Mouse (Mus musculus): Measurements from ENCODE around the gene Zic2. TPM values are rescaled to one million over a fixed set of nuclear protein-coding genes. Genes with fewer than 3 reads are reported as not detected.

The Zic2 gene
- polyA plus RNA-seq (2017; shearing (Covaris generic)) = not detected

DNA sequence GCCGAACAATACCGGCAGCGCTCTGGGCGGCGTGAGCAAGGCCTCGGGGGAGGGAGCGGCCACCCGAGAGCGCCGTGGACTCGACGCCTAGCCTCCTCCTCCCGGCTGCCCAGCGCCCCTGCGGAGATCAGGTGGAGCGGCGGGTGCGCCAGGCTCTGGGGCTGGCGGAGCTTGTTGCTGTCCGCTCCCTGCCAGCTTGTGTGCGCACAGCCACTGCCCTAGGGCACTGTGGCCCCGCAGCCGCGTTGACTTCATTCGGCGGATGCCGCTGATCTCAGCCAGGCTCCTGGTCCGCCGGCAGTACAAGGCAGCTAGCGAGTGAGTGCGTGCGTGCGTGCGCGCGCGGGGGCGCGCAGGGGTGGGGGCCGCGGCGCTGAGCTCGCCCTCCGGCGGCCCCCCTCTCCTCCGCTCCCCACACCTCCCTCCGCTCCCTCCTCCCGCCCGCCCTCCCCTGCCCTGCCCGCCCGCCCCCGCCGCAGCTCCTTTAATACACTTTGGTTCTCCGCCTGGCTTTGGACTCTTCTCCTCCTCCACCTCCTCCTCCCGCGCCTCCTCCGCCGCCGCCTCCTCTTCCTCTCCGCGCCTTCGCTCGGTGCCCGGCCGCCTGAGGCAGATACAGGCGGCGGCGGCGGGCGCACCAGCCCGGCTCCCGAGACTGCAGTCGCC lies at the start of gene Zic2:
Zic2 (plus strand) TSS at position 545 of the 666 bp plus-strand sequence.

DNA sequence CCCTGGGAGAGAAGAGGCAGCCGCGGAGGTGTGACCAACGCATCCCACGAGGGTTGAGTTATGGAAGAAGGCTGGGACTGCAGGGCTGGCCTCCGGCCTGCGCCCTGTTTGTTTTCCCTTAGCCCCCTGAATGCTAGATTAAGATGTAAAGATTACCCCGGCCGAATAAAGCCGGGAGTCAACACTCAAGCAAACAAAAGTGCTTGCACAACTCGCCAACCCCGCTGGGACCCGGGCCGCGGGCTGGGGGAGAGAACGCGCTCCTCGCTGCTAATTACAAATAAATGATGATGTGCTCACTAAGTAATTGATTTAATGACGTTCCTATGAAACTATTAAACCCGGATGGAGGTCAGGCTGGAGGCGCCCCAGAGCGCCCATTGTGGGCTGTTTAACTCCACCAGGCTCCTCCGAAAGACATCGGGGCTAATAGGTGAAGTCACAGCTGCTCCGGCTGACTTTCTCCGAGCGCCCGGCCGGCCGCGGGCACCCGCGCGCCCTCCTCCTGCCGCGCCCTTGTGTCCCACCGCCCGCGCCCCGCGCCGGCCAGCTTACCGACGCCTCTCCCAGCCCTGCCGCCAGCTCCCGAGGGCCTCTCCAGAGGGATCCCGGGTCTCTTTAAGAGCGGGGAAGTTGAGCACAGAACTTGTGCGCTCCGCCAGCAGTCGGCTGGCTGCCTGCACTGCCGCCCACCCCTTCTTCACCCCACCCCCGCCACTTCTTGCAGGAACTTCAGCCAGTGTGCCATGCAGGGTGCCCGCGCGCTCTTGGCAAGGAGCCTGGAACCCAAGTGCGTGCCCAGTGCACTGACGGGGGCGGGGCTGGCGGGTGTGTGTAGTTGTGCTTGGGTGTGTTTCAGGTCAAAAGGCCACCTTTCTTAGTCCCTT lies 24.5 kb upstream of the Zic2 start, which contains the start of gene Gm5089:
Gm5089 (minus strand) TSS at position 620 of the 887 bp plus-strand sequence.

DNA sequence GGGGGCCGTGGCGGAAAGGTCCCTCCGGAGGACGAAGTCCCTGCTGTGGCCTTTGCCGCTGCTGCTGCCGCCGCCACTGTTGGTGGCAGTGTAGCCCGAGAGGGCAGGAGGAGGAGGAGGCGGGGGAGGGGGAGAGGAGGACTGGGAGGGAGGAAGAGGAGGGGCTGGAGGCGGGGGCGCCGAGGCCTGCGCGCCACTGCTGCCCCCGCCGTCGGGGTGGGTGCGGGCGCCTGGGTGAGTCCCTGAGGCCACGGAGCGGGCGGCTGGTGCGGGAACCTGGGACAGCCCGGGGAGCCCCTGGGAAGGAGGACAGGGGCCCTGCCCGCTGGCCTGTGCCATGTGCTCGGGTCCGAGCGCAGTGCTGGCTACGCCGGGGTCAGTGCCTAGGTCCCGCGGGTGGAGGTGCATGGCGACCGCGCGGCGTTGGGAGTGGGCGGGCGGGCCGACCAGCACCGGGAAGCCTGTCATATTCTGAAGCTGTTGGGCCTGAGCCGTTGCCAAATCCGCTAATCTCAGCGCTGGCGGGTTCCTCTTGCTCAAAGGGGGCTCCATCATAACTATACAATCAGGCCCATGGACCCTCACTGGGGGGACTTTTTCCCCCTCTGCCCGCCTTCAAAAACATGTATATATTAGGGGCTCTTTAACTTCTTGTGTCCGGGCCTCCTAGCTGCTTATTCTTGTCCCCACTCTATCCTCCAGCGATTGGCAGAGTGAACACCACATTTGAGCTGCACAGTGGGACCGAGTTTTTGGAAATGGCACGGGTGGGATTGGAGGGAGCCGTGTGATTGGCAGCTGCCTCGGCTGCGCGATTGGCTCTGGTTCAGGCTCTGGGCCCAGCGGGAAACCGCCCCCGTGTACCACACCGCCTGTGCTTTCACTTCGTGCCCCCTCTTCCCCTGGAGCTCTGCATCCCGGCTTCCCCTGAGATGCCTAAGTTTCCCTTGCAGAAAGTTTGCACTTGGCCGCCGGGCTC lies 10.2 kb upstream of the Zic2 start, which contains the start of gene Zic5:
Zic5 (minus strand) TSS at position 915 of the 979 bp plus-strand sequence.

DNA sequence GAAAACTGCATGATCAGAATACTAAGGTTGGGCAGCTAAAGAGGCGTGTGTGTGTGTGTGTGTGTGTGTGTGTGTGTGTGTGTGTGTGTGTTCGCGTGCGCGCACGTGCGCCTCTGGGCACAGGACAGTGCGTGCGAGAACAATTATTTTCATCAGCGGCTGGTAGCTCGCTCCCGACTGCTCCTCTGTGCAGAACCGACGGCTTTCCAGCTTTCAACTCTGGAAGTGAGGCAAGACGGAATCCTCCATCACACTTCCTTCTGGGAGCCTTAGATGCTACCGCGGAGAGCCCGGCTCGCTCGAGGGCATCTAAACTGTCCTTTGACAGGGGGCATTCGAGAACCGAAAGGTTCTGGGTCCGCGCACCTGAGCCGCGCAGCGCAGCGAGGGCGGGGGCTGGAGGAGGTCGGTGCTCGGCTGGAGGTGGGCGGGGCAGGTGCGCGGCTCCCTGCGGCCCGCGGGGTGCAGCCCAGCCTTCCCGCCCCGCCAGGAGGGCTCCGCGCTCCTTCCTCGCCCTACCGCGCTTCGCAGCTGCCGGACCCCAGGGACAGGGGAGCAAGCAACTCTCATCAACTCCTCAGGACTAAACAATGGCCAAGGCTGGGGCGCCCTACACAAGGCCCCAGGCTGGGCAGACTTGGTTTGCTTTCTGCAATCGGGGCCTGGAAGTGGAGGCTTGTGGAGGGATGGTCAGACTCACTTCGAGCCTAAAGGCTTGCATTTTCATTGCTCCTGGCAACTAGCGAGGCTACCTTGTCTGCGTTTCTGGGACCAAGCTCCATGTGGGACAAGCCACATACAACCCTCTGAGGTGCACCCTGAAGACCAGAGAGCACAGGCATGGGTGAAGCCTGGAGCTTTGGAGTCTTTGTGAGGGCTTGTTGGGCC lies 15.4 kb downstream of the Zic2 start, which contains the start of gene Gm10837:
Gm10837 (plus strand) TSS at position 146 of the 888 bp plus-strand sequence.

Other genes starting within 250 kb of the Zic2 start
- under 1 TPM in 1 of 2 experiments, not detected in 1; 0.26 TPM for gene Gm5089, start 24.3 kb upstream of the Zic2 start, polyA plus RNA-seq (2017; shearing (Covaris generic))
- gene Zic5, start 9.8 kb upstream of the Zic2 start, polyA plus RNA-seq (2017; shearing (Covaris generic)) = 1 to 10 TPM in 1 of 2 experiments, not detected in 1; 1.4 TPM
- gene Gm10837, start 15.2 kb downstream of the Zic2 start, polyA plus RNA-seq (2017; shearing (Covaris generic)) = under 1 TPM in 1 of 2 experiments, not detected in 1; 0.70 TPM
- gene Pcca, start 58.9 kb downstream of the Zic2 start, polyA plus RNA-seq (2017; shearing (Covaris generic)) = 10 to 100 TPM; 14.8 to 24.0 TPM

All from activated CD4-positive, CD25-positive, alpha-beta regulatory T cell (primary cell).